Mouse (Mus musculus) cortical plate, adult 2 months (tissue): Measurements from ENCODE around the gene Gm43518.

Experiments
- CTCF ChIP-seq: fragments of 200-500 bp; IDR thresholded peaks from 2 replicates; pipeline ENCODE4 v1.5.1; 2011; ENCODE audit warnings: mild to moderate bottlenecking, control low read depth, low read length; ENCODE audit not compliant: insufficient read depth; ENCODE audit errors: extremely low read depth
- POLR2A ChIP-seq: fragments of 200-500 bp; IDR thresholded peaks from 2 replicates; pipeline ENCODE4 v1.6.1; 2011; ENCODE audit warnings: mild to moderate bottlenecking, low read length, control low read depth; ENCODE audit not compliant: insufficient read depth; ENCODE audit errors: extremely low read depth

DNA sequence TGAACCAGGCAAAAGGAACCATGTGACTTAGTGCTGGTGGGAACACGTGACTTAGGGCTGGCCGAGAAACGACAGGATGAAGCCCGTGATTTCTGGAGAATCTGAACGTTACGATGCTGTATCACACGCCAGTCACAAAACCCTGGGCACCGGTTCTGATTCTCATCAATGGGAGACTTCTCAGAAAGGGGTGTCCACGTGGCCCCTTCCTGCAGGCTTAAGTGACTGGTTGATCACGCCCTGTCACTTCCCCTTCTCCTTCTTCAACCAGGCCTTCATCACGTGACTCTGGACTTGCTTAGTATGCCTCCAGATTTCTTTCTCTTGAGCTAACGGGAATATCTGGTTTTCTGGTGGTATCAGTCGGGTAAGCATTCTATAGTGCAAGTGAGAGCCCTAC, 29.9 kb upstream of the Gm43518 start:
- TF ChIP-seq POLR2A: no peak
- no peak for TF ChIP-seq CTCF
